Mouse (Mus musculus) CH12.LX (cell line): ENCODE data around the gene H2-Oa. TPM values are rescaled to one million over a fixed set of nuclear protein-coding genes. Genes with fewer than 3 reads are reported as not detected.

Experiments
- DNase-seq: peaks from one replicate; pipeline ENCODE4 v3.0.0-alpha.2; 2013; ENCODE audit errors: extremely low read depth
- H3K27ac ChIP-seq: 2 replicates; pipeline ENCODE4 v1.5.1; 2012; ENCODE audit warnings: low read depth, mild to moderate bottlenecking, control low read depth, moderate library complexity; ENCODE audit not compliant: insufficient read depth
- H3K27me3 ChIP-seq: replicated peaks from 2 replicates; pipeline ENCODE3; 2012; ENCODE audit warnings: inconsistent platforms
- H3K36me3 ChIP-seq, 2 experiments: replicated peaks in 1 of 2; 2 replicates each; pipeline versions ENCODE3 to v1.6.1; 2012; ENCODE audit warnings: inconsistent platforms in 1 of 2, low read length in 1 of 2, mild to moderate bottlenecking in 1 of 2, mixed read lengths in 1 of 2, moderate library complexity in 1 of 2; ENCODE audit not compliant: control insufficient read depth in 1 of 2, insufficient read depth in 1 of 2
- H3K4me1 ChIP-seq, 2 experiments: 2 replicates each; pipeline ENCODE4 v1.6.1; 2012; ENCODE audit warnings: inconsistent platforms in 1 of 2, moderate library complexity in 1 of 2; ENCODE audit not compliant: insufficient read depth in 2 of 2, control insufficient read depth in 1 of 2
- H3K4me2 ChIP-seq: 2 replicates; pipeline ENCODE4 v1.6.1; 2012; ENCODE audit warnings: low read depth, mild to moderate bottlenecking, control low read depth; ENCODE audit not compliant: poor library complexity, insufficient read depth, severe bottlenecking
- H3K4me3 ChIP-seq, 3 experiments: fragments of 150-350 bp in 1 of 3; sonication (generic) in 1 of 3; replicated peaks in 1 of 3; 2 replicates each; pipeline versions ENCODE3 to v1.5.1; 2011 to 2012; ENCODE audit warnings: low read depth in 2 of 3, low read length in 2 of 3, mild to moderate bottlenecking in 2 of 3, moderate library complexity in 2 of 3, control low read depth in 1 of 3, improper control_type of control experiment in 1 of 3, inconsistent platforms in 1 of 3, mixed read lengths in 1 of 3; ENCODE audit not compliant: poor library complexity in 1 of 3
- H3K79me2 ChIP-seq: replicated peaks from 2 replicates; pipeline ENCODE4 v1.6.1; 2012; ENCODE audit warnings: mild to moderate bottlenecking, moderate library complexity; ENCODE audit not compliant: control insufficient read depth, poor library complexity, insufficient read depth, severe bottlenecking; ENCODE audit errors: extremely low read depth
- H3K9ac ChIP-seq: 2 replicates; pipeline ENCODE4 v1.6.1; 2012; ENCODE audit warnings: low read depth, mild to moderate bottlenecking, control low read depth, moderate library complexity; ENCODE audit not compliant: insufficient read depth
- H3K9me3 ChIP-seq: replicated peaks from 2 replicates; pipeline ENCODE3; 2012; ENCODE audit warnings: low read length, inconsistent platforms, mixed read lengths
- CTCF ChIP-seq, 2 experiments: IDR thresholded peaks in 1 of 2; conservative IDR thresholded peaks in 1 of 2; 2 replicates each; pipeline ENCODE4 v1.5.1; 2011 to 2012; ENCODE audit warnings: low read depth in 2 of 2, low read length in 2 of 2, improper control_type of control experiment in 1 of 2, inconsistent platforms in 1 of 2, mild to moderate bottlenecking in 1 of 2, moderate library complexity in 1 of 2
- E2F4 ChIP-seq: IDR thresholded peaks from 2 replicates; pipeline ENCODE4 v1.6.1; 2011; ENCODE audit warnings: low read depth, low read length, improper control_type of control experiment; ENCODE audit not compliant: insufficient replicate concordance
- ELF1 ChIP-seq: IDR thresholded peaks from 2 replicates; pipeline ENCODE4 v1.6.1; 2014; ENCODE audit warnings: low read depth, mild to moderate bottlenecking, inconsistent platforms, low read length, improper control_type of control experiment
- EP300 ChIP-seq: IDR thresholded peaks from 2 replicates; pipeline ENCODE4 v1.6.1; 2011; ENCODE audit warnings: low read length, improper control_type of control experiment
- ETS1 ChIP-seq: conservative IDR thresholded peaks from 2 replicates; pipeline ENCODE4 v1.6.1; 2012; ENCODE audit warnings: low read depth, mild to moderate bottlenecking, inconsistent platforms, low read length, improper control_type of control experiment, moderate library complexity
- HCFC1 ChIP-seq: IDR thresholded peaks from 2 replicates; pipeline ENCODE4 v1.6.1; 2012; ENCODE audit warnings: low read depth, mild to moderate bottlenecking, inconsistent platforms, low read length, improper control_type of control experiment
- IRF4 ChIP-seq: IDR thresholded peaks from 2 replicates; pipeline ENCODE4 v1.6.1; 2014; ENCODE audit warnings: low read depth, mild to moderate bottlenecking, inconsistent platforms, low read length, improper control_type of control experiment
- MAZ ChIP-seq: IDR thresholded peaks from 2 replicates; pipeline ENCODE4 v1.6.1; 2012; ENCODE audit warnings: low read depth, mild to moderate bottlenecking, inconsistent platforms, low read length, improper control_type of control experiment, moderate library complexity
- MEF2A ChIP-seq: IDR thresholded peaks from 2 replicates; pipeline ENCODE4 v1.6.1; 2014; ENCODE audit warnings: low read depth, mild to moderate bottlenecking, inconsistent platforms, low read length, improper control_type of control experiment, borderline replicate concordance
- POLR2AphosphoS2 ChIP-seq: IDR thresholded peaks from 2 replicates; pipeline ENCODE4 v1.6.1; 2011; ENCODE audit warnings: low read depth, low read length, improper control_type of control experiment
- RAD21 ChIP-seq: IDR thresholded peaks from 2 replicates; pipeline ENCODE4 v1.6.1; 2011; ENCODE audit warnings: low read depth, mild to moderate bottlenecking, low read length, improper control_type of control experiment, moderate library complexity
- TBP ChIP-seq: conservative IDR thresholded peaks from 2 replicates; pipeline ENCODE4 v1.6.1; 2011; ENCODE audit warnings: low read depth, low read length, improper control_type of control experiment
- USF1 ChIP-seq: IDR thresholded peaks from 2 replicates; pipeline ENCODE4 v1.6.1; 2014; ENCODE audit warnings: low read depth, mild to moderate bottlenecking, inconsistent platforms, low read length, improper control_type of control experiment
- ZKSCAN1 ChIP-seq: IDR thresholded peaks from 2 replicates; pipeline ENCODE4 v1.6.1; 2012; ENCODE audit warnings: low read depth, inconsistent platforms, low read length, improper control_type of control experiment, borderline replicate concordance
- ZMIZ1 ChIP-seq: IDR thresholded peaks from 2 replicates; pipeline ENCODE4 v1.6.1; 2012; ENCODE audit warnings: low read depth, mild to moderate bottlenecking, inconsistent platforms, low read length, improper control_type of control experiment
- ZNF384 ChIP-seq: IDR thresholded peaks from 2 replicates; pipeline ENCODE4 v1.6.1; 2012; ENCODE audit warnings: low read depth, low read length, improper control_type of control experiment, inconsistent platforms
- dilution Hi-C: fragments of 300-500 bp; cut with MboI; formaldehyde crosslinking; loops from 2 replicates; pipeline ENCODE4 v1.14.3; 2020; ENCODE audit warnings: low sequenced_read_pairs; ENCODE audit not compliant: extremely low pct_unique_long_range_greater_than_20kb, extremely low pct_ligation_motif_present
- in situ Hi-C: fragments of 300-500 bp; cut with MboI; formaldehyde crosslinking; loops from 3 replicates; pipeline ENCODE4 v1.14.3; 2019; ENCODE audit warnings: low sequenced_read_pairs, low pct_ligation_motif_present, low pct_unique_long_range_greater_than_20kb, mixed read lengths
- polyA plus RNA-seq: library from polyadenylated mRNA; unstranded; fragments of >175 nt; gene quantifications from 2 replicates; pipeline ENCODE4 v1.2.1, GENCODE M21; 2012; ENCODE audit warnings: low read depth; ENCODE audit not compliant: insufficient read length
- total RNA-seq, 2 experiments: library from RNA; depleted of rRNA; stranded (reverse); fragments of 300-350 nt in 1 of 2; fragments of >200 nt in 1 of 2; gene quantifications; 2 replicates each; pipeline ENCODE4 v1.2.3; 2012 to 2014

The H2-Oa gene
- total and polyA plus RNA-seq, 3 experiments, result 21.5 to 42.7 (median 40.4) TPM

GRCm38 (mm10) chr17:34122188-34122984 is 30.2 kb downstream of the H2-Oa start, which contains the start of gene Brd2 (continued):
- TF ChIP-seq ZNF384 (no peak), E2F4 (no peak), RAD21 (no peak), TBP (no peak), ETS1 (peak; percentile 41; the same call in 1 of the 2 replicates), USF1 (peak; percentile 96), ZMIZ1 (peak; percentile 38), MAZ (peak; percentile 99), POLR2AphosphoS2 (no peak), EP300 (peak; percentile 63; the same call in 1 of the 2 replicates), MEF2A (peak; percentile 77), ZKSCAN1 (no peak), HCFC1 (peak; percentile 70), CTCF (conservative IDR thresholded peaks at IDR 0.05 in 1 of 2, IDR thresholded peaks at IDR 0.05 in 1 of 2; ENCODE audit: low read depth in 2 of 2, low read length in 2 of 2) (no peak)

GRCm38 (mm10) chr17:34123111-34123510 is 31.0 kb downstream of the H2-Oa start:
- Histone ChIP-seq H3K79me2 (peaks cover 21% of the 10 kb centered on the region), H3K9ac (peak overlapping the region; percentile 89), H3K9me3 (no peaks in the 10 kb centered on the region), H3K4me2 (peak overlapping the region; percentile 64), H3K4me3 (peak overlapping the region; percentile 87 to 100 (median 88)), H3K4me1 (peaks cover 11 to 38% of the 10 kb centered on the region in 2 experiments), H3K27me3 (no peaks in the 10 kb centered on the region), H3K36me3 (peaks cover 10 to 23% of the 10 kb centered on the region in 2 experiments), H3K27ac (peak overlapping the region; percentile 6; the same call in 1 of the 2 replicates)
- in situ Hi-C loops, result no loop called here
- dilution Hi-C loops, result no loop called here
- DNase-seq, result no peak
- TF ChIP-seq EP300 (no peak), ZNF384 (no peak)

GRCm38 (mm10) chr17:34123518-34123917 is 31.4 kb downstream of the H2-Oa start:
- Histone ChIP-seq H3K79me2 (peaks cover 17% of the 10 kb centered on the region), H3K27me3 (no peaks in the 10 kb centered on the region), H3K4me1 (peaks cover 11 to 40% of the 10 kb centered on the region in 2 experiments)

More at GRCm38 (mm10) chr17:34123518-34123917, 31.4 kb downstream of the H2-Oa start:
- in situ Hi-C loops (no loop called here), dilution Hi-C loops (no loop called here)
- Histone ChIP-seq H3K9me3 (no peaks in the 10 kb centered on the region), H3K9ac (peak overlapping the region; percentile 89), H3K4me2 (peak overlapping the region; percentile 64), H3K4me3 (peak overlapping the region; percentile 87 to 100 (median 88)), H3K36me3 (peaks cover 5 to 19% of the 10 kb centered on the region in 2 experiments), H3K27ac (no peak overlapping the region)
- TF ChIP-seq ELF1 (0 out of 2 replicates have a peak, but pooled peaks have one; percentile 7), IRF4 (no peak), ETS1 (no peak)
- no peak for DNase-seq
